Mouse (Mus musculus): ENCODE data around the gene Rabgap1l.
A peak's percentile ranks its signal among the peaks of the same experiment; 100 is the strongest.
"Not testable (repeated sequence)": the region's sequence is repeated elsewhere in the genome, so short reads cannot be mapped to it uniquely, and the experiment has no call there.

The Rabgap1l gene

GRCm38 (mm10) chr1:160710539-160710938, 82.5 kb downstream of the Rabgap1l start:
- no peak for DNase-seq (ENCODE audit: extremely low read depth, insufficient read length, low spot score)

GRCm38 (mm10) chr1:160704596-160704995, 88.4 kb downstream of the Rabgap1l start:
- DNase-seq (ENCODE audit: extremely low read depth, insufficient read length, low spot score): peak; percentile 27

- DNase-seq (ENCODE audit: extremely low read depth, insufficient read length, low spot score): no peak
Measured at GRCm38 (mm10) chr1:160703813-160704212, 89.2 kb downstream of the Rabgap1l start.

GRCm38 (mm10) chr1:160693094-160693447, 99.9 kb downstream of the Rabgap1l start:
- peak; percentile 71 for DNase-seq (ENCODE audit: extremely low read depth, insufficient read length, low spot score)

GRCm38 (mm10) chr1:160692224-160693093, 100.6 kb downstream of the Rabgap1l start:
- no peak for DNase-seq (ENCODE audit: extremely low read depth, insufficient read length, low spot score)

- no peak for DNase-seq (ENCODE audit: extremely low read depth, insufficient read length, low spot score)
Measured at GRCm38 (mm10) chr1:160691196-160691590, 101.8 kb downstream of the Rabgap1l start.

- no peak for DNase-seq (ENCODE audit: extremely low read depth, insufficient read length, low spot score)
Measured at GRCm38 (mm10) chr1:160690516-160691195, 102.4 kb downstream of the Rabgap1l start.

- no peak for DNase-seq (ENCODE audit: extremely low read depth, insufficient read length, low spot score)
Measured at GRCm38 (mm10) chr1:160689511-160689910, 103.5 kb downstream of the Rabgap1l start.

- DNase-seq (ENCODE audit: extremely low read depth, insufficient read length, low spot score): no peak
Measured at GRCm38 (mm10) chr1:160684251-160684650, 108.8 kb downstream of the Rabgap1l start.

GRCm38 (mm10) chr1:160681398-160682050, 111.5 kb downstream of the Rabgap1l start:
- DNase-seq (ENCODE audit: extremely low read depth, insufficient read length, low spot score): no peak

- no peak for DNase-seq (ENCODE audit: extremely low read depth, insufficient read length, low spot score)
Measured at GRCm38 (mm10) chr1:160674763-160675162, 118.2 kb downstream of the Rabgap1l start.

GRCm38 (mm10) chr1:160672088-160672814, 120.8 kb downstream of the Rabgap1l start:
- DNase-seq (ENCODE audit: extremely low read depth, insufficient read length, low spot score): no peak

GRCm38 (mm10) chr1:160655806-160656470, 137.1 kb downstream of the Rabgap1l start:
- no peak for DNase-seq (ENCODE audit: extremely low read depth, insufficient read length, low spot score)

- no peak for DNase-seq (ENCODE audit: extremely low read depth, insufficient read length, low spot score)
Measured at GRCm38 (mm10) chr1:160651691-160652090, 141.3 kb downstream of the Rabgap1l start.

- DNase-seq (ENCODE audit: extremely low read depth, insufficient read length, low spot score): no peak
Measured at GRCm38 (mm10) chr1:160645416-160645815, 147.6 kb downstream of the Rabgap1l start.

GRCm38 (mm10) chr1:160628213-160628932, 164.6 kb downstream of the Rabgap1l start:
- DNase-seq (ENCODE audit: extremely low read depth, insufficient read length, low spot score): no peak

GRCm38 (mm10) chr1:160624354-160625120, 168.5 kb downstream of the Rabgap1l start:
- DNase-seq (ENCODE audit: extremely low read depth, insufficient read length, low spot score): not testable (repeated sequence)

GRCm38 (mm10) chr1:160618201-160618600, 174.8 kb downstream of the Rabgap1l start:
- no peak for DNase-seq (ENCODE audit: extremely low read depth, insufficient read length, low spot score)

- no peak for DNase-seq (ENCODE audit: extremely low read depth, insufficient read length, low spot score)
Measured at GRCm38 (mm10) chr1:160606425-160606824, 186.6 kb downstream of the Rabgap1l start.
